Mouse (Mus musculus) erythroblast, embryonic 14.5 days (primary cell): ENCODE data around the gene Snrk. TPM values are rescaled to one million over a fixed set of nuclear protein-coding genes. Genes with fewer than 3 reads are reported as not detected.

ENCODE experiments used
- H3K27me3 ChIP-seq: 2 replicates; pipeline ENCODE4 v1.6.1; 2012; ENCODE audit warnings: inconsistent platforms; ENCODE audit not compliant: control insufficient read depth
- H3K36me3 ChIP-seq: 2 replicates; pipeline ENCODE4 v1.6.1; 2012; ENCODE audit warnings: mild to moderate bottlenecking, inconsistent platforms; ENCODE audit not compliant: control insufficient read depth
- H3K4me1 ChIP-seq: 2 replicates; pipeline ENCODE4 v1.6.1; 2012; ENCODE audit warnings: inconsistent platforms; ENCODE audit not compliant: control insufficient read depth
- H3K4me3 ChIP-seq: replicated peaks from 2 replicates; pipeline ENCODE3; 2012; ENCODE audit warnings: moderate library complexity, mild to moderate bottlenecking, inconsistent platforms
- H3K9me3 ChIP-seq: 2 replicates; pipeline ENCODE4 v1.6.1; 2012; ENCODE audit warnings: low read length, inconsistent platforms, mixed read lengths; ENCODE audit not compliant: control insufficient read depth
- GATA1 ChIP-seq: IDR thresholded peaks from 2 replicates; pipeline ENCODE4 v1.6.1; 2012; ENCODE audit warnings: low read length, inconsistent platforms, mixed read lengths
- TAL1 ChIP-seq: IDR thresholded peaks from 3 replicates; pipeline ENCODE4 v1.6.1; 2012; ENCODE audit warnings: low read length, inconsistent platforms, mixed read lengths
- polyA plus RNA-seq: library from polyadenylated mRNA; stranded (reverse); fragments of >175 nt; gene quantifications from 2 replicates; pipeline ENCODE4 v1.2.3, GENCODE M21; 2012

Snrk gene
- polyA plus RNA-seq, 1 experiment, result 0.81 TPM

GRCm38 (mm10) chr9:122169901-122170300, 52.8 kb downstream of the Snrk start:
- H3K36me3 ChIP-seq, result peaks cover 36% of the 10 kb centered on the region
- TF ChIP-seq TAL1 (no peak), GATA1 (no peak)
- no peaks in the 10 kb centered on the region for H3K27me3 ChIP-seq
- no peak overlapping the region for H3K4me3 ChIP-seq
- no peaks in the 10 kb centered on the region for H3K9me3 ChIP-seq
- H3K4me1 ChIP-seq, result no peaks in the 10 kb centered on the region

- no peak for TF ChIP-seq TAL1
- TF ChIP-seq GATA1, result no peak
- no peaks in the 10 kb centered on the region for H3K4me1 ChIP-seq
- H3K36me3 ChIP-seq, result peaks cover 9% of the 10 kb centered on the region
- H3K27me3 ChIP-seq, result no peaks in the 10 kb centered on the region
- H3K4me3 ChIP-seq, result no peak overlapping the region
- no peaks in the 10 kb centered on the region for H3K9me3 ChIP-seq
Observed at GRCm38 (mm10) chr9:122172612-122173186, 55.6 kb downstream of the Snrk start.

- Histone ChIP-seq H3K4me1 (no peaks in the 10 kb centered on the region), H3K36me3 (peaks cover 5% of the 10 kb centered on the region; the same call in 1 of the 2 replicates), H3K9me3 (no peaks in the 10 kb centered on the region), H3K4me3 (no peak overlapping the region), H3K27me3 (no peaks in the 10 kb centered on the region)
- no peak for TF ChIP-seq TAL1
- TF ChIP-seq GATA1, result no peak
Observed at GRCm38 (mm10) chr9:122173405-122174233, 56.6 kb downstream of the Snrk start.

GRCm38 (mm10) chr9:122174723-122175122, 57.7 kb downstream of the Snrk start:
- no peaks in the 10 kb centered on the region for H3K27me3 ChIP-seq
- H3K9me3 ChIP-seq, result no peaks in the 10 kb centered on the region
- TF ChIP-seq GATA1 (no peak), TAL1 (no peak)
- H3K36me3 ChIP-seq, result peaks cover 3% of the 10 kb centered on the region; the same call in 1 of the 2 replicates
- no peak overlapping the region for H3K4me3 ChIP-seq
- no peaks in the 10 kb centered on the region for H3K4me1 ChIP-seq

- no peak overlapping the region for H3K4me3 ChIP-seq
- no peaks in the 10 kb centered on the region for H3K27me3 ChIP-seq
- no peaks in the 10 kb centered on the region for H3K9me3 ChIP-seq
- H3K36me3 ChIP-seq, result no peaks in the 10 kb centered on the region; the same call in 1 of the 2 replicates
- no peak for TF ChIP-seq TAL1
- no peak for TF ChIP-seq GATA1
- H3K4me1 ChIP-seq, result no peaks in the 10 kb centered on the region
Observed at GRCm38 (mm10) chr9:122177256-122178220, 60.5 kb downstream of the Snrk start.

- Histone ChIP-seq H3K36me3 (no peaks in the 10 kb centered on the region; the same call in 1 of the 2 replicates), H3K9me3 (no peaks in the 10 kb centered on the region), H3K27me3 (no peaks in the 10 kb centered on the region), H3K4me1 (no peaks in the 10 kb centered on the region), H3K4me3 (no peak overlapping the region)
- TF ChIP-seq TAL1 (no peak), GATA1 (no peak)
Observed at GRCm38 (mm10) chr9:122178427-122178826, 61.4 kb downstream of the Snrk start.

GRCm38 (mm10) chr9:122180105-122180504, 63.0 kb downstream of the Snrk start:
- Histone ChIP-seq H3K9me3 (no peaks in the 10 kb centered on the region), H3K4me1 (no peaks in the 10 kb centered on the region), H3K27me3 (no peaks in the 10 kb centered on the region), H3K4me3 (no peak overlapping the region), H3K36me3 (no peaks in the 10 kb centered on the region; the same call in 1 of the 2 replicates)
- TF ChIP-seq GATA1 (no peak), TAL1 (no peak)

GRCm38 (mm10) chr9:122183074-122183473, 66.0 kb downstream of the Snrk start:
- H3K4me3 ChIP-seq, result no peak overlapping the region
- TF ChIP-seq TAL1 (no peak), GATA1 (no peak)
- no peaks in the 10 kb centered on the region for H3K27me3 ChIP-seq
- no peaks in the 10 kb centered on the region for H3K4me1 ChIP-seq
- H3K36me3 ChIP-seq, result no peaks in the 10 kb centered on the region
- no peaks in the 10 kb centered on the region for H3K9me3 ChIP-seq
